Mouse (Mus musculus) thymus, adult 2 months (tissue): Measurements from ENCODE around the gene Isoc2a.

ENCODE experiments used
- CTCF ChIP-seq: fragments of 200-500 bp; IDR thresholded peaks from 2 replicates; pipeline ENCODE4 v1.5.1; 2012; ENCODE audit warnings: mild to moderate bottlenecking, control low read depth, low read length, moderate library complexity, borderline replicate concordance; ENCODE audit not compliant: control insufficient read depth, poor library complexity, insufficient read depth; ENCODE audit errors: extremely low read depth
- POLR2A ChIP-seq: fragments of 200-500 bp; IDR thresholded peaks from 2 replicates; pipeline ENCODE4 v1.6.1; 2012; ENCODE audit warnings: mild to moderate bottlenecking, low read length, control low read depth, moderate library complexity; ENCODE audit not compliant: control insufficient read depth, poor library complexity, insufficient read depth; ENCODE audit errors: extremely low read depth

- TF ChIP-seq POLR2A (no peak), CTCF (no peak)
These were observed 48.8 kb downstream of the Isoc2a start, which contains the start of gene Ssc5d for GRCm38 (mm10) chr7:4925441-4926381.
